Mouse (Mus musculus): ENCODE data around the gene Asb18.

Gene Asb18

GRCm38 (mm10) chr1:89934316-89935260 lies 79.9 kb downstream of the Asb18 start:
- no peak for ATAC-seq (ENCODE audit: insufficient number of reproducible peaks, low FRiP score, low TSS enrichment)

- ATAC-seq (ENCODE audit: insufficient number of reproducible peaks, low FRiP score, low TSS enrichment) = no peak
Observed at GRCm38 (mm10) chr1:89933786-89934185, 80.7 kb downstream of the Asb18 start.

GRCm38 (mm10) chr1:89933028-89933427 lies 81.4 kb downstream of the Asb18 start:
- ATAC-seq (ENCODE audit: insufficient number of reproducible peaks, low FRiP score, low TSS enrichment) = no peak

GRCm38 (mm10) chr1:89932616-89933015 lies 81.8 kb downstream of the Asb18 start:
- ATAC-seq (ENCODE audit: insufficient number of reproducible peaks, low FRiP score, low TSS enrichment) = no peak

GRCm38 (mm10) chr1:89932021-89932423 lies 82.4 kb downstream of the Asb18 start:
- ATAC-seq (ENCODE audit: insufficient number of reproducible peaks, low FRiP score, low TSS enrichment) = no peak

GRCm38 (mm10) chr1:89931120-89931519 lies 83.3 kb downstream of the Asb18 start, which contains the start of gene Gbx2:
Gene Gbx2 (minus strand): TSS chr1:89931179.
- no peak for ATAC-seq (ENCODE audit: insufficient number of reproducible peaks, low FRiP score, low TSS enrichment)

GRCm38 (mm10) chr1:89930551-89930950 lies 83.9 kb downstream of the Asb18 start:
- no peak for ATAC-seq (ENCODE audit: insufficient number of reproducible peaks, low FRiP score, low TSS enrichment)

GRCm38 (mm10) chr1:89929721-89930505 lies 84.6 kb downstream of the Asb18 start:
- ATAC-seq (ENCODE audit: insufficient number of reproducible peaks, low FRiP score, low TSS enrichment) = no peak

- no peak for ATAC-seq (ENCODE audit: insufficient number of reproducible peaks, low FRiP score, low TSS enrichment)
Observed at GRCm38 (mm10) chr1:89929181-89929580, 85.3 kb downstream of the Asb18 start.

GRCm38 (mm10) chr1:89928676-89929075 lies 85.8 kb downstream of the Asb18 start:
- ATAC-seq (ENCODE audit: insufficient number of reproducible peaks, low FRiP score, low TSS enrichment) = no peak

- no peak for ATAC-seq (ENCODE audit: insufficient number of reproducible peaks, low FRiP score, low TSS enrichment)
Observed at GRCm38 (mm10) chr1:89927061-89927661, 87.3 kb downstream of the Asb18 start.

- no peak for ATAC-seq (ENCODE audit: insufficient number of reproducible peaks, low FRiP score, low TSS enrichment)
Observed at GRCm38 (mm10) chr1:89926583-89927060, 87.8 kb downstream of the Asb18 start.

GRCm38 (mm10) chr1:89925501-89926190 lies 88.8 kb downstream of the Asb18 start:
- no peak for ATAC-seq (ENCODE audit: insufficient number of reproducible peaks, low FRiP score, low TSS enrichment)

- ATAC-seq (ENCODE audit: insufficient number of reproducible peaks, low FRiP score, low TSS enrichment) = no peak
Observed at GRCm38 (mm10) chr1:89923642-89924020, 90.8 kb downstream of the Asb18 start.

GRCm38 (mm10) chr1:89922883-89923641 lies 91.4 kb downstream of the Asb18 start:
- no peak for ATAC-seq (ENCODE audit: insufficient number of reproducible peaks, low FRiP score, low TSS enrichment)

GRCm38 (mm10) chr1:89922282-89922681 lies 92.2 kb downstream of the Asb18 start:
- no peak for ATAC-seq (ENCODE audit: insufficient number of reproducible peaks, low FRiP score, low TSS enrichment)

GRCm38 (mm10) chr1:89921806-89922205 lies 92.7 kb downstream of the Asb18 start:
- ATAC-seq (ENCODE audit: insufficient number of reproducible peaks, low FRiP score, low TSS enrichment) = no peak

- no peak for ATAC-seq (ENCODE audit: insufficient number of reproducible peaks, low FRiP score, low TSS enrichment)
Observed at GRCm38 (mm10) chr1:89919206-89919605, 95.3 kb downstream of the Asb18 start.

- no peak for ATAC-seq (ENCODE audit: insufficient number of reproducible peaks, low FRiP score, low TSS enrichment)
Observed at GRCm38 (mm10) chr1:89918111-89918510, 96.4 kb downstream of the Asb18 start.
